Mouse (Mus musculus) lung, postnatal 0 days (tissue): ENCODE results near the gene Zyx.

Source experiments
- CTCF ChIP-seq: IDR thresholded peaks from 2 replicates; pipeline ENCODE4 v1.5.1; 2016; ENCODE audit warnings: antibody characterized with exemption, mild to moderate bottlenecking
- EP300 ChIP-seq: IDR thresholded peaks from 2 replicates; pipeline ENCODE4 v1.6.1; 2016; ENCODE audit warnings: antibody characterized with exemption, mild to moderate bottlenecking, control low read depth

DNA sequence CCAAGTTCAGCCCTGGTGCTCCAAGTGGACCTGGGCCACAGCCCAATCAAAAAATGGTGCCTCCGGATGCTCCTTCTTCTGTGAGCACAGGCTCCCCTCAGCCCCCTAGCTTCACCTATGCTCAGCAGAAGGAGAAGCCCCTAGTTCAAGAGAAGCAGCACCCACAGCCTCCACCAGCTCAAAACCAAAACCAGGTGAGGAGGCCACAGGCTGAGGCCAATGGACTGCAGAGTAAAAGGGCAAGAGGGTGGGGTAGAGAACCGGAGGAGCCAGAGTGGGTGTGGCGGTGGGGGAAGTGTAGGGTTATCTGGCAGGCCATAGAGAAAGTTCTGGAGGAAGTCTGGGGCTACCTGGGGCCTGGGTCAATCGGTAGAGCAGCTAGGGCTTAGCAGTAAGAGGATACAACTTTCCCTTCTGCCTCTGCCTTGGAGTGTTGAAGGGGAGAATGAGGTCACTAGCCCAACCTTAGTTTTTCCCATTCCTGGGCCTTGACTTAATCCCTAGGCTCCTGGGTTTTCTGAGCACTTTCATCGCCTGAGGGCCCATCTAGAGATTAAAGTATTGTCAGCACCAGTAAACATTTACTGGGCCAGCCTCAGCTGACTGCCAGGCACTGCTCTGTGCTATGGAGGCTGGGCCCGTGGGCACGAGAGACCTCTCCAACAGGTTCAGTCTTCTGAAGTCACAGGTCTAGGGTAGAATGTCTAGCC is 2.5 kb downstream of the Zyx start:
- no peak for TF ChIP-seq EP300
- TF ChIP-seq CTCF = no peak
